Mouse (Mus musculus): ENCODE results near the gene Tas2r116. TPM values are rescaled to one million over a fixed set of nuclear protein-coding genes. Genes with fewer than 3 reads are reported as not detected.

Gene Tas2r116
- total RNA-seq (2021), result not detected

- intact Hi-C loops (cut with DNase I), result no loop called here
- DNase-seq, result no peak
Measured at GRCm38 (mm10) chr6:132855138-132855537, at the start of gene Tas2r116. Gene Tas2r116 (plus strand): TSS chr6:132855438.

- intact Hi-C loops (cut with DNase I), result loop anchor here (10.0 kb wide), 1 partner anchor 52 kb away; no protein-coding TSS in a partner anchor
Measured at GRCm38 (mm10) chr6:132846842-132847241, 8.4 kb upstream of the Tas2r116 start, which contains the start of gene Tas2r123. Gene Tas2r123 (plus strand): TSS chr6:132847142.

DNA sequence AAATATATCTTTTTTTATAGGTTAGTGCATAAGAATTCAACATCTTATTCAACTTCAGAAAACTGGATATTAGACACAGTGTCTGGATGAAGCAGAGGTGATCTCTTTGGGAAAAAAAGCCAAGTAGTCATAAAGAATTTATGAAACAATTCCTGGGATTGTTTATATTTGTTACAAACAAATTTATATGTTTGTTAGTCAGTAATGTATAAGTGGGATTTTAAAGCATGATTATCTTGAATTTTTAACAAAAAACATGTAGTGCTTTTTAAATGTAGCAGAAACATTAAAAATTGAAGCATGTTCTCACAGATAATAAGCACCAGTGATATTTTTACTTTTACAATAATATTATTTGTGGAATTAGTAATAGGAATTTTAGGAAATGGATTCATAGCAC, 12.5 kb downstream of the Tas2r116 start, which contains the start of gene Tas2r110:
TSS of gene Tas2r110 (plus strand) at position 301 of the 400 bp plus-strand sequence.
- no peak for DNase-seq
- intact Hi-C loops (cut with DNase I), result no loop called here

More at GRCm38 (mm10) chr6:132846842-132847241, 8.4 kb upstream of the Tas2r116 start, which contains the start of gene Tas2r123:
- DNase-seq, result no peak

- intact Hi-C loops (cut with DNase I), result no loop called here
- DNase-seq, result no peak
Measured at GRCm38 (mm10) chr6:132892711-132893110, 37.5 kb downstream of the Tas2r116 start, which contains the start of gene Tas2r113. Gene Tas2r113 (plus strand): TSS chr6:132893011.

Other genes with a start within 250 kb of the Tas2r116 start
- gene A630073D07Rik, start 203.9 kb upstream of the Tas2r116 start, total RNA-seq (2021), result not detected
- not detected for gene Tas2r120, start 198.5 kb upstream of the Tas2r116 start, total RNA-seq (2021)
- not detected for gene Tas2r121, start 154.4 kb upstream of the Tas2r116 start, total RNA-seq (2021)
- not detected for gene Tas2r122, start 143.5 kb upstream of the Tas2r116 start, total RNA-seq (2021)
- gene Tas2r115, start 117.4 kb upstream of the Tas2r116 start, total RNA-seq (2021), result not detected
- gene Tas2r124, start 100.7 kb upstream of the Tas2r116 start, total RNA-seq (2021), result not detected
- gene Tas2r102, start 93.3 kb upstream of the Tas2r116 start, total RNA-seq (2021), result not detected
- not detected for gene Tas2r136, start 77.3 kb upstream of the Tas2r116 start, total RNA-seq (2021)
- gene Tas2r117, start 52.6 kb upstream of the Tas2r116 start, total RNA-seq (2021), result not detected
- gene Tas2r123, start 8.3 kb upstream of the Tas2r116 start, total RNA-seq (2021), result not detected
- gene Tas2r110, start 12.6 kb downstream of the Tas2r116 start, total RNA-seq (2021), result not detected
- gene Tas2r113, start 37.6 kb downstream of the Tas2r116 start, total RNA-seq (2021), result not detected
- not detected for gene Tas2r125, start 54.2 kb downstream of the Tas2r116 start, total RNA-seq (2021)
- gene Tas2r129, start 95.7 kb downstream of the Tas2r116 start, total RNA-seq (2021), result not detected
- gene Tas2r131, start 102.5 kb downstream of the Tas2r116 start, total RNA-seq (2021), result not detected
- gene Tas2r109, start 125.5 kb downstream of the Tas2r116 start, total RNA-seq (2021), result not detected
- gene Tas2r103, start 181.7 kb downstream of the Tas2r116 start, total RNA-seq (2021), result not detected
- not detected for gene Tas2r140, start 200.4 kb downstream of the Tas2r116 start, total RNA-seq (2021)
- gene Smim10l1, start 249.5 kb downstream of the Tas2r116 start, total RNA-seq (2021), result 10 to 100 TPM; 75.5 to 75.7 TPM

Measured in heart, postnatal 10 days (tissue).